Mouse (Mus musculus): ENCODE measurements around the gene Tmem252. TPM values are rescaled to one million over a fixed set of nuclear protein-coding genes. Genes with fewer than 3 reads are reported as not detected.

The Tmem252 gene
- not detected for total RNA-seq (2018; cell fraction: chromatin; rRNA removed)
- not detected for total RNA-seq (2018; cell fraction: cytosol; rRNA removed)
- not detected for total RNA-seq (2018; cell fraction: nucleus; rRNA removed)
- not detected in 3 replicates for polyA plus RNA-seq (2018)

GRCm38 (mm10) chr19:24673762-24674161 lies at the start of gene Tmem252:
Gene Tmem252, plus strand, starts transcription at chr19:24674008.
- 71% methylated on average over 3 of the region's 4 CpGs for WGBS (ENCODE audit: missing documents)
- H3K4me3 ChIP-seq (ENCODE audit: inconsistent target): no peak within 1 kb of the TSS
- H3K36me3 ChIP-seq (ENCODE audit: inconsistent target): no peaks in the 10 kb centered on the region
- H3K27ac ChIP-seq: no peak within 1 kb of the TSS
- H3K79me2 ChIP-seq (ENCODE audit: inconsistent target): no peaks in the 10 kb centered on the region

DNA sequence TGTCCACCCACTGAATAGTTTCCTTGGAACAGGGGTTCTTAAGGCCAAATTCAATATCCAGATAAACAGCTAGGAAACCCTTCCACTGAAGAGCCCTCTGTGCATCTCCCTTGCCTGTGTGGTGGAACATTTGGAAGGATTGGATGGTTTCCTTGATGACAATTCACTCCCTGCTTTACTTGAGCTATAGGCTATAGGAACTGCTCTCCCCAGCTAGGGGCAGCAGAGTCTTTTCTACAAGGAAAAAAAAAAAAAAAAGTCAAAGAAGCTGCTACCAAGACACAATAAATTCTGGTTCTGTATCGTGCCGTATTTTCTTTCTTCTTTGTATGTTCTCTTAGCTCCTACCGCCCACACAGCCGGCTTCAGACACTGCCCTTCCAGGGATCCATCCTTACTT lies 45.8 kb upstream of the Tmem252 start:
- no peak overlapping the region for H3K4me3 ChIP-seq (ENCODE audit: inconsistent target)
- H3K27ac ChIP-seq: no peak overlapping the region
- no peaks in the 10 kb centered on the region for H3K79me2 ChIP-seq (ENCODE audit: inconsistent target)
- no peaks in the 10 kb centered on the region for H3K36me3 ChIP-seq (ENCODE audit: inconsistent target)
- WGBS (ENCODE audit: missing documents): 88% methylated on average over 4 of the region's 4 CpGs

DNA sequence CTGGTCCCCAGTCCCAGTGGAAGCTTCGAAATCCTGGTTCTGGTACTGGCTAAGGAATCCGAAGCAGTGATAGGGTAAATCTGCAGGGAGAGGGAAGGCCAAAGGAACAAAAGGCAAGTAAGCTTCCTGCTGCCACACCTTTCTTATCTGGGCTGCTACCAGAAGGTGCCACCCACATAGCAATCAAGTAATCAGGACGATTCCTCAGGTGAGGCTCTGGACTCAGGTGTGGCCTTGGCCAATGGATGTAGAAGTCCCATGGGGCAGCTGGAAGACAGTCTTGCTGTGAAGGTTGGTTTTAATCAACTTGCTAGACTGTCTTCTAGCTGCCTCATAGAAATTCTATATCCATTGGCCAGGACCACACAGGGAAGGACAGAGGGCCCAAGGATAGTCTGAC lies 40.8 kb upstream of the Tmem252 start:
- H3K36me3 ChIP-seq (ENCODE audit: inconsistent target): no peaks in the 10 kb centered on the region
- no peak overlapping the region for H3K27ac ChIP-seq
- H3K4me3 ChIP-seq (ENCODE audit: inconsistent target): no peak overlapping the region
- no peaks in the 10 kb centered on the region for H3K79me2 ChIP-seq (ENCODE audit: inconsistent target)
- 84% methylated on average over 3 of the region's 3 CpGs for WGBS (ENCODE audit: missing documents)

DNA sequence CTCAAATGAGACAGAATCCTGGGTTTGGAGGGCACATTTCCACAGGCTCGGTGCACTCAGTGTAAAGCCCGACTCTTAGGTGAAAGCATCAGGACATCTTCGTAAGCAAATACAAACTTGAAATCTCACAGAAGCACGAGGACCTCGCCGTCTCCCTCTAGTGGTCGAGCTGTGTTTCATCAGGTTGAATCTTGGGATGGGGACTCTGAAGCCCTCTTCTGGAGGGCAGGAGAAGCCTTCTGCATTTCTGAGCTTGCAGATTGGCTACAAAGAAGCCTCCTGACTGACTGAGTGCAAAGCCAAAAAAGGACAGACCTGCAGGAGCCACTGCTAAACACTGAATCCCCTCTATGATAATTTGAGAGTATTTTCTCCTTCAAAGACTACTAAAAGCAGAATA lies 39.2 kb upstream of the Tmem252 start:
- H3K79me2 ChIP-seq (ENCODE audit: inconsistent target): no peaks in the 10 kb centered on the region
- WGBS (ENCODE audit: missing documents): 3% methylated on average over 7 of the region's 7 CpGs

GRCm38 (mm10) chr19:24636616-24637015 lies 37.2 kb upstream of the Tmem252 start:
- no peak overlapping the region for H3K4me3 ChIP-seq (ENCODE audit: inconsistent target)
- H3K36me3 ChIP-seq (ENCODE audit: inconsistent target): no peaks in the 10 kb centered on the region
- H3K79me2 ChIP-seq (ENCODE audit: inconsistent target): no peaks in the 10 kb centered on the region
- WGBS (ENCODE audit: missing documents): 25% methylated on average over 10 of the region's 10 CpGs
- H3K27ac ChIP-seq: no peak overlapping the region

More for the DNA sequence above, 39.2 kb upstream of the Tmem252 start:
- no peak overlapping the region for H3K27ac ChIP-seq
- H3K4me3 ChIP-seq (ENCODE audit: inconsistent target): no peak overlapping the region
- no peaks in the 10 kb centered on the region for H3K36me3 ChIP-seq (ENCODE audit: inconsistent target)

GRCm38 (mm10) chr19:24637988-24638387 lies 35.8 kb upstream of the Tmem252 start:
- Histone ChIP-seq H3K36me3 (ENCODE audit: inconsistent target) (no peaks in the 10 kb centered on the region), H3K4me3 (ENCODE audit: inconsistent target) (no peak overlapping the region), H3K79me2 (ENCODE audit: inconsistent target) (no peaks in the 10 kb centered on the region), H3K27ac (no peak overlapping the region)
- WGBS (ENCODE audit: missing documents): 95% methylated on average over 6 of the region's 6 CpGs

DNA sequence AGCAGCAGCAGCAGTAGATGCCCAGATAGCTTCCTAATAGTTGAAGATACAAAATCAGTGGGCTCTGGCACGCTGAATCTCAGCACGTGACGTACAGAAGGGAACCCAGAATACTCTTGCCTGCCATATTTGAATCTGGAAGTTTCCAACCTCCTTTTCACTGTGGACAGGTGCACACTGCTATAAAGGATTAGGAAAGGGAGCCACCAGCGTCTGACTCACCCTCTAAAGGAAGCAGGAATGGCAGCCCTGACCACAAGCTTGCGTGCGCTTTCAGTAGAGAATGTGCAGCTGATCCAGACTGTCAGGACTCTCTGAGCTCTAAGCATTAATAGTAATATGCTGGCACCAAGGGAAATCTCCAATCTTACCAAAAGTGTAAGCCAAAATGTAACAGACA lies 32.8 kb upstream of the Tmem252 start:
- 60% methylated on average over 6 of the region's 6 CpGs for WGBS (ENCODE audit: missing documents)
- Histone ChIP-seq H3K36me3 (ENCODE audit: inconsistent target) (no peaks in the 10 kb centered on the region), H3K79me2 (ENCODE audit: inconsistent target) (no peaks in the 10 kb centered on the region), H3K4me3 (ENCODE audit: inconsistent target) (no peak overlapping the region), H3K27ac (no peak overlapping the region)

DNA sequence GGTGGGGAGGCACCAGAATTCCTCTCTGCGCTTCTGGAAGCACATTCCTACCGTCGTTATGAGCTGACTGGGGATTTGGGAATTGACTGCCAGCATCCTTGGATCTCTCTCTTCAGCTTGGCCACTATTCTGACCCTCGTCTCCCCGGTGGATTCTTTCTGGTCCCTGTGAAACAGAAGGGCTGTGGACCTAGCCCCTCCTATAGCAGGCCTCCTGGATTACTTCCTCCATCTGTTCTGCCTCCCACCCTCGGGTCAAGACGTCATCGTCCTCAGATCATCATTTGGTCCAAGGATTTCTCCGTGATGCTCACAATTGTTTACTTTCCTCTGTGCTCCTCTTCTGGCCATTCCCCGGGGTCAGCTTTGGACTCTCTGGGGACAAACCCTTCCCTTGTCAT lies 28.8 kb upstream of the Tmem252 start:
- Histone ChIP-seq H3K36me3 (ENCODE audit: inconsistent target) (no peaks in the 10 kb centered on the region), H3K79me2 (ENCODE audit: inconsistent target) (no peaks in the 10 kb centered on the region), H3K4me3 (ENCODE audit: inconsistent target) (no peak overlapping the region), H3K27ac (no peak overlapping the region)
- 85% methylated on average over 10 of the region's 10 CpGs for WGBS (ENCODE audit: missing documents)

DNA sequence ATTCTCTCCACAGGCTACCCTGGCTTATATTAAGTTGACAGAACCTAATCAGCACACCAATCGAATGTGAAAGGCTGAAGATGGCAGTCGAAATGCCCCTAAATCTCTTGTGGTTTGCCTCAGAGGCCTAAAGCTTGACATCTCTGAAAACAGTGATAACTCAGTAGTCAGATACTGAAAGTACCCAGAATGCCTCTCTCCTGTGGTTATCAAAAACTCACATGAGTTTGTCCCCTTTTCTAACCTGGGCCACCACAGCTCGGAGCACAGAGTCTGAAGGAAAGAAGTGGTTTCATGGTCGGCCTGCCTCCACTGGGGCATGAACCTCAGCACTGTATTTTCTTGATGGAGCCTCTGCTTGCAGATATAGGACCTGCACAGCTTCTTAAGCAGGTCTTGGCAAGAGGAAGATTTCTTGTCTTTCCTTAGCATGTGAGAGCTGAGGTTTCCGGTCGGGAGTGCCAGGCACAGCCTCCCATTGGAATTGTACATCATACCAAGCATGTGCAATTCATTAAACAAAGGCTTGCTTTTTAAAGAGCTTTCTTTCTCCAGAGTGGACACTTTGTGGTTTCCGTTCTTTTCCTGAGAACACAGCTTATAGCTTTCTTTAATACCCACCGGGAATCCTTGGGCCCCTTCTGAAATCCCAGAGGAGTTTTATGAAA lies 27.5 kb upstream of the Tmem252 start:
- H3K27ac ChIP-seq: no peak overlapping the region
- no peaks in the 10 kb centered on the region for H3K79me2 ChIP-seq (ENCODE audit: inconsistent target)
- H3K4me3 ChIP-seq (ENCODE audit: inconsistent target): no peak overlapping the region
- H3K36me3 ChIP-seq (ENCODE audit: inconsistent target): no peaks in the 10 kb centered on the region
- WGBS (ENCODE audit: missing documents): 71% methylated on average over 8 of the region's 8 CpGs

DNA sequence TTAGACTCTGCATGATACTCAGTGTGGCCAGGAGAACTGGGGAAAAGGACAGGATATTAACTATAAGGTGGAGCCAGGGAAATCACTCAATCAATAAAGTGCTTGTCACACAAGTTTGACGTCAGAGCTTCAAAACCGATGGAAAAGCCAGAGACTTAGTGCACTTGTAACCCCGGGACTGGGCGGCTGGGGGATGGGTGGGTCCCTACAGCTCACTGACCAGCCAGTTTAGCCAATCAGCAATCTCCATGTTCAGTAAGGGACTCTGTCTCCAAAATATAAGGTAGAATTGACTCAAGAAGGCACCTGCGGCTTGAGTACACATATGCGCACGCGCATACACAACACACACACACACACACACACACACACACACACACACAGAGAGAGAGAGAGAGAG lies 25.8 kb upstream of the Tmem252 start:
- WGBS (ENCODE audit: missing documents): 88% methylated on average over 4 of the region's 8 CpGs
- Histone ChIP-seq H3K79me2 (ENCODE audit: inconsistent target) (no peaks in the 10 kb centered on the region), H3K4me3 (ENCODE audit: inconsistent target) (no peak overlapping the region), H3K36me3 (ENCODE audit: inconsistent target) (no peaks in the 10 kb centered on the region), H3K27ac (no peak overlapping the region)

DNA sequence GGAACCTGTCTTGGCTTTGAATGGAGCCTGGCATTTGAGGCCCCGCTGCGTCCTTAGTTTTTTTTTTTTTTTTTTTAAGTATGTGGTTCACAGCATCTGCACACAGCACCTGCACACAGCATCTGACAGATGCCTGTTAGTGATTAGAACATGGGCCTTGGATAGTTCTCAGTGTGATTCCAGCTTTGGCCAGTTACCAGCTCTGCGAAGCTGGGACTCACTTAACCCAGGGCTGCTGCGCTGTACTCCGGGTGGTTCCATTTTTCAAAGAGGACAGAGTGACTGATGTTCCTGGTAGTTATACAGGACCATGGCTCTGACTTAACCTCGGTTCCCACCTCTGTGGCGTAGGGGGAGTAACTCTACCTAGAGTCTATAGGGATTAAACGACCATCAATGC lies 23.4 kb upstream of the Tmem252 start:
- Histone ChIP-seq H3K36me3 (ENCODE audit: inconsistent target) (no peaks in the 10 kb centered on the region), H3K27ac (no peak overlapping the region), H3K4me3 (ENCODE audit: inconsistent target) (no peak overlapping the region), H3K79me2 (ENCODE audit: inconsistent target) (no peaks in the 10 kb centered on the region)
- 89% methylated on average over 8 of the region's 8 CpGs for WGBS (ENCODE audit: missing documents)

- no peak overlapping the region for H3K27ac ChIP-seq
- H3K79me2 ChIP-seq (ENCODE audit: inconsistent target): no peaks in the 10 kb centered on the region
- no peaks in the 10 kb centered on the region for H3K36me3 ChIP-seq (ENCODE audit: inconsistent target)
- 89% methylated on average over 2 of the region's 2 CpGs for WGBS (ENCODE audit: missing documents)
- H3K4me3 ChIP-seq (ENCODE audit: inconsistent target): no peak overlapping the region
Measured at GRCm38 (mm10) chr19:24651595-24651994, 22.2 kb upstream of the Tmem252 start.

DNA sequence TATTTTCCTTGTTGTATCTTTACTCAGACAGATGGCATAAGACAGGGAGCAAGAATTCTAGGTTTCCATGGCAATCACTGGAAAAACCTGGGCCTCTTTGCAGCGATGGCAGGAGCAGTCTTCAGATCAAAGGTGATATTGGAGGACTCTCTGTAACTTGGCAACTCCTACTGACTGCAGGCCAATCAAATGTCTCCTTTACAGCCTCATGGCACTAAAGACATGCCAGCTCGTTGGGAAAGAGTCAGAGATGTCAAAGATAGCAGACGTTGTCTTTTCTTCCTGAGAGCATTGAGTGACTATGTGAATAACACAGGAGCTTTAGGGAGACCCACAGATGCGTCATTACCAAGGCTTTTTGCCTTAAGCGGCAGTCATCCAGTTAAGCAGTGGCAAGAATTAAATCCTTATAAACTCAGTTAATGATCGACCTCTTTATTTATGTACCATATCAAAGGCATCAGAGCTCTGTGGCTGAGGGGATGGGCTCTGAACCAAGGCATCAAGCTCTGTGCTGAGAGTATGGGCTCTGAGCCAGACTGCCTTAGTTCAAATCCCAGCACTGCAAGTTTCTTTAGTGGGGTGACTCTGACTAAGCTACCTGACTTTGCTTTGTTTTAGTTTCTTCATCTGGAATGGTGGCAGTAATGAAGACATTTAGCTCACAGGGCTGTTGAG lies 21.3 kb upstream of the Tmem252 start:
- no peaks in the 10 kb centered on the region for H3K36me3 ChIP-seq (ENCODE audit: inconsistent target)
- H3K4me3 ChIP-seq (ENCODE audit: inconsistent target): no peak overlapping the region
- 79% methylated on average over 6 of the region's 6 CpGs for WGBS (ENCODE audit: missing documents)
- no peaks in the 10 kb centered on the region for H3K79me2 ChIP-seq (ENCODE audit: inconsistent target)
- H3K27ac ChIP-seq: no peak overlapping the region

GRCm38 (mm10) chr19:24653230-24653799 lies 20.5 kb upstream of the Tmem252 start:
- 91% methylated on average over 9 of the region's 9 CpGs for WGBS (ENCODE audit: missing documents)
- no peaks in the 10 kb centered on the region for H3K79me2 ChIP-seq (ENCODE audit: inconsistent target)
- H3K27ac ChIP-seq: no peak overlapping the region
- H3K4me3 ChIP-seq (ENCODE audit: inconsistent target): no peak overlapping the region
- no peaks in the 10 kb centered on the region for H3K36me3 ChIP-seq (ENCODE audit: inconsistent target)

DNA sequence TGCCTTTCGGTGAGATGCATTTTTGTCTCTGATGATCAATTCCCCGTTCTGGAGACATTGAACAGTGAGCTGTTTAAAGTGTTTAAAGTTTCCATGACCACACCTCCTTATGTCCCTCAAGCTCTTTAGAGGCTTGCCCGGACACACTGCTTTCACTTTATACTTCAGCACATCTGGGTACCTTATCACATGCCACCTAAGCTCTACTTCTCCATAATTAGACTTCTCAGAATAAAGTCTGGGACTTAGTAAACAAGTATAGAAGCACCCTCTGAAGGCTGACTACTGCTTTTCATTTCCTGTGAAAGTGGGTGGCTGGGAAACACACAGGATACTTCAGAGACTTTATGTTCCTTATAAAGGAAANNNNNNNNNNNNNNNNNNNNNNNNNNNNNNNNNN lies 16.8 kb upstream of the Tmem252 start:
- H3K36me3 ChIP-seq (ENCODE audit: inconsistent target): no peaks in the 10 kb centered on the region
- no peak overlapping the region for H3K4me3 ChIP-seq (ENCODE audit: inconsistent target)
- WGBS (ENCODE audit: missing documents): 23% methylated on average over 3 of the region's 3 CpGs
- H3K27ac ChIP-seq: no peak overlapping the region
- H3K79me2 ChIP-seq (ENCODE audit: inconsistent target): no peaks in the 10 kb centered on the region

Data from macrophage (primary cell).